Mouse (Mus musculus): ENCODE measurements around the gene Polr2l.

The Polr2l gene

GRCm38 (mm10) chr7:141475011-141475804, at the start of gene Polr2l, which contains the start of gene Tspan4:
TSS of gene Polr2l (minus strand) at chr7:141475132.
TSS of gene Tspan4 (plus strand) at chr7:141475240.
- DNase-seq (ENCODE audit: low read depth, low spot score): peak; percentile 94

- DNase-seq (ENCODE audit: low read depth, low spot score): no peak
These were observed 49.3 kb upstream of the Polr2l start for GRCm38 (mm10) chr7:141524271-141524670.

DNA sequence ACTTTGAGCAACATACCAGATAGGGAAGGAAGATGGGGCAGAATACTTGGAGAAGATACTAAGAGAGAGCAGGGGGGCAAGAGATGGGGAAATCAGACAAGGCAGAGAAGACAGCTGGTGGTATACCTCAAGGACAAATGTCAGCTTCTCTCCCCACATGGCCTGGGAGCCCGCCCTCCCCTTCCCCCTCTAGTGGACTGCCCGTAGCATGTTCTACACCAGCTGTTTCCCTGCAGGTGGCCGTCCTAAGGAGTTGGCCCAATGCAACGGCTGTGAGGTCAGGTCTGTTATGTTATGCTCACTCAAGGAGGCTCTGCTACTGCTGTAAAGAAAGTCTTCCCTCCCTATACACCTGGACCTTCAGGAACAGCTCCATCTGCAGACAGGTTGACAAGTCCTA, 48.1 kb upstream of the Polr2l start:
- DNase-seq (ENCODE audit: low read depth, low spot score): peak; percentile 20

DNA sequence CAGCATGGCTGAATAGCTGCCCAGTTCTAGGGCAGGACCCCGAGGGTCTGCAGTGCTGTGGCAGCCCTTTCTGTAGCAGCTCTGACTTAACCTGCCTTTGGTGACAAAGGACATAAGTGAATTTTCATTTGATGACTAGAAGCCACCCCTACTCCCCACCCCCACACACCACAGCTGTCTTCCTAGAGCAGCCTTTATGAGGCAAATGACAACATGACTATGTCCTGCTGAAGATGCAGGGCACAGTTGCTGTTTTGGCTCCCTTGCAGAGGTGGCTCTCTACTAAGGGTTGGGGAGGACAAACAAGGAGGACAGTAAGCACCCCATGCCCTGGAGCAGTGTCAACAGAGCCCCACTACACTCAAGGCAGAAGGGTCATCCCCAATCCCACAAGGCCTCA, 44.9 kb upstream of the Polr2l start:
- DNase-seq (ENCODE audit: low read depth, low spot score): no peak

DNA sequence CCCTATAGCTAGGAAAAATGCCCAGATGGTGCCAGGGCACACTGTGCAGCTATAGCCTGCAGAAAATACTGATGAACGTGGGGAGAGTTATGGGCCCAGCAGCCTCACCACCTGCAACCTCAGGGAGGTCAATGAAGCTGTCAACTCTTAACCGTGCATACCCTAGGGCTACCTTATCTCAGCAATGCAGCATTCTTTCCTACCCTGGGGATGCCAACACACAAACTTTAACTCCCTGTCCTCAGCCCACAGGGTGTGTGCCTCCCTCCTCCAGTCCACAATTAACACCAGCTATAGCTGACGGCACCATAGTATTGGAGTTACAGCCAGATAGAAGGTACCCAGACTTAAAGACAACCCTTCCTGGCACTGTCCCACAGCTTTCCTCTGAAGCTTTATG, 44.0 kb upstream of the Polr2l start:
- DNase-seq (ENCODE audit: low read depth, low spot score): no peak

DNA sequence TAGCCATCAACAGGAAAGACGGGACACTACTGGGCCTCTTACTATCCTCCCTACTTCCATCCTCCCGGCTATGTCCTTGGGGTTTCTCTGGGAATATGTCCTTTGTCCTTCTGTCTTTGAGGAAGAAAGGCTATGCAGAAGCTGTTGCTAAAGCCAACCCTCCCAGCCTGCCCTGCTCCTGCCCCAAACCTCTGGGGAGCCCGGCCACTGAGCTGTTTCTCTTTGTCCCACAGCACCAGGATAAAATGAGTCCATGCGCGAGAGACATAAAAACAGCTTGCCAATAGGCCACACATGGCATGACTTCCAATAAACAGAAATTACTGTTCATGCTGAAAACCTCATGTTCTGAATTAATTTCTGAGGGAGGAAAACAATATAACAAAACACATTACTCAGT, 43.4 kb upstream of the Polr2l start:
- DNase-seq (ENCODE audit: low read depth, low spot score): no peak

- no peak for DNase-seq (ENCODE audit: low read depth, low spot score)
These were observed 42.7 kb upstream of the Polr2l start for GRCm38 (mm10) chr7:141517638-141518037.

- no peak for DNase-seq (ENCODE audit: low read depth, low spot score)
These were observed 35.8 kb upstream of the Polr2l start for GRCm38 (mm10) chr7:141510681-141511191.

DNA sequence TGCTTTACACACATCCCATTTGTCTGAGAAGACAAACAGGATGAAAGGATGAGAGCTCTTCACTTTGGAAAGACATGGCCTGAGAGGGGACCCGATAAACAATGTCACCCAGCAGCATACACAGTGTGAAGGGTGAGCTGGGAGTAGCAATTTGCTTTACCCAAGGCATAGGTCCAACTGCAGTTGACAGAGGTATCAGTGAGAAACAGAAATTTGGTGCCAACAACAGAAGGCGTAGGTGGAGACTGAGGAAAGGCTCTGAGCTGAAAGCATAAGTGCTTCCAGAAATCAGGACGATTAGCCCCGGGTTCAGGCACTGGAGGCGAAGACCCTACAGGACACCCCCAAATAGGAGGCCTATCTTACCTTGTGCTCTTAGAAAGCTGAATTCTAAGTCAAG, 35.3 kb upstream of the Polr2l start:
- DNase-seq (ENCODE audit: low read depth, low spot score): no peak

DNA sequence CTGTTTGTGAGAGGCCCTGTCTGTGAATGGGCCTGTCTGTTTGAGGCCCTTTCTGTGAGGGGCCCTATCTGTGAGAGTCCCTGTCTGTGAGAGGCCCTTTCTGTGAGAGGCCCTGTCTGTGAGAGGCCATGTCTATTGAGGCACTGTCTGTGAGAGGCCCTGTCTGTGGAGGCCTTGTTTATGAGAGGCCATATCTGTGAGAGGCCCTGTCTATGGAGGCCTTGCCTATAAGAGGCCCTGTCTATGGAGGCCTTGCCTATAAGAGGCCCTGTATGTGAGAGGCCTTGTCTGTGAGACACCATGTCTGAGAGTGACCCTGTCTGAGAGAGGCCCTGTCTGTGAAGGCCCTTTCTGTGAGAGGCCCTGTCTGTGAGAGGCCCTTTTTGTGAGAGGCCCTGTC, 33.2 kb upstream of the Polr2l start:
- no peak for DNase-seq (ENCODE audit: low read depth, low spot score)

DNA sequence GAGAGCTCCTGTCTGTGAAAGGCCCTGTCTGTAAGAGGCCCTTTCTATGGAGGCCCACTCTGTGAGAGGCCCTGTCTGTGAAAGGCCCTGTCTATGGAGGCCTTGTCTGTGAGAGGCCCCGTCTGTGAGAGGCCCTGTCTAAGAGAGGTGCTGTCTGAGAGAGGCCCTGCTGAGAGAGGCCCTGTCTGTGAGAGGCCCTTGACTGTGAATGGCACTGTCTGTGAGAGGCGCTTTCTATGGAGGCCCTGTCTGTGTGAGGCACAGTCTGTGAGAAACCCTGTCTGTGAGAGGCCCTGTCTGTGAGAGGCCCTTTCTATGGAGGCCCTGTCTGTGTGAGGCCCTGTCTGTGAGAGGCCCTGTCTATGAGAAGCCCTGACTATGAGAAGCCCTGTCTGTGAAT, 31.3 kb upstream of the Polr2l start:
- no peak for DNase-seq (ENCODE audit: low read depth, low spot score)

- no peak for DNase-seq (ENCODE audit: low read depth, low spot score)
These were observed 27.6 kb upstream of the Polr2l start for GRCm38 (mm10) chr7:141502556-141502905.

DNA sequence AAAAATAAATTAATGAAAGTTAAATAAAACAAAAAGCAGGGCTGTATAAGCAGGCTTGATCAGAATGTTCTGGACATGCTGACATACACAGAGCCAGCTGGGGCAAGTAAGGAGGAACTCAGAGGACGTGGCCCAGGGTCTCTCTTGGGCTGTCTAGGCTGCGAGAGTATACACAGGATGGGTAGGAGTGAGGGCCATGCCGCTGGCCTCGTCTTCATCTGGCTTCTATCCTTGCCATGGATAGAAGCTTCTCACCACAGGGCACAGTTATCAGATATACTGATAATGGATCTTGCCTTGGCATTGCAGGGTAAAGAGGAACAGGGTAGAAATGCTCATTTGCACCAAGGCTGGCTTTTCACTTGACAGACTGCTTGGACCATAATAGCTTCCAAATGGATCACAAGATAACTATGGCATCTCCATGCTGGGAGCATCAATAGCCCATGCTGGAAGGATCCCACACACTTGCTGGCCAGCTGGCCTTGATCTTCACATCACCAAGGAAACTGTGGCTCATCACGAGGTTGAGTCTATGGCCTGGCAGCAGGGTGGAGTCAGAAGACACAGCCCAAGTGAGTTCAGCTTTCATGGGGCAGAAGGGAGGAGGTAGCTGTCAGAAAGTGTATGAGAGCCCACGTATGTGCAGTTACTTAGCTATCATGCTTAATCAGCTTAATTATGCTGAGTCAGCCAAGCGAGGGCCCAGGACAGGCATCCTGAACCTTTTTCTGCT, 27.1 kb upstream of the Polr2l start:
- no peak for DNase-seq (ENCODE audit: low read depth, low spot score)

DNA sequence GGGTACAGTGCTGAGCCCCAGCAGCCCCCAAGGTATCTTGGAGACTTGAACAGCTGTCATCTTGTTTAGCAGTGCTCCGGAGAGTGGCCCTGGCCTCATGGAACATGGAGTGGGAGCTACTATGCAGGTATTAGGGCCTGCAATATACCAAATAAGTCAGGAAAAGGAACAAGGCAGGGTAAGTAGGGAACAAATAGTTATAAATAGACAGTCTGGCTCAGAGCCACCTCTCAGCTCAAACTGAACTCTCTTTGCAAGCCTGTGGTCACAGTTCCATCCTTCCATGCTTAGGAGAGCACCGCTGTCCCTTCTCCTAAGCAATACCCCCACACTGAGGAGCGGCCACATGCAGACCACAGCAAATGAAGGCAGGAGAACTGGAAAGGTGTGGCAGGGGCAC, 22.7 kb upstream of the Polr2l start:
- no peak for DNase-seq (ENCODE audit: low read depth, low spot score)

DNA sequence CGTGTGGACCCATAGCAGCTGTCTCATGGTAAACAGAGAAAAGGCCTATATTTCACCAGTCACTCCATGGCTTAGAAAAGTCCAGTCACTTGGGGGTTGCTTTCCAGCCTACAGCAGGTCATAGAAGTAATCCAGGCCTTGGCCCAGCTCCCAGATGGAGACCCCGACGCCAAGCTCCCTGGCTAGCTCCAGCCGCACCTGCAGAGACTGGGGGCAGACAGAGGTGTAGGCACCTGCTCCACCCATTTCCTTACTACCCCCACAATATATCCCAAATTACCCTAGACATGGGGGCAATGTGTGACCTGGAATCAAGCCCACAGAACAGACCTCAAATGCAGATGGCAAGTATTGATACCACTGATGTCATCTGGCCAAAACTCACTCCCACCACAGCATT, 21.0 kb upstream of the Polr2l start:
- no peak for DNase-seq (ENCODE audit: low read depth, low spot score)

- no peak for DNase-seq (ENCODE audit: low read depth, low spot score)
These were observed 20.4 kb upstream of the Polr2l start for GRCm38 (mm10) chr7:141495379-141495778.

GRCm38 (mm10) chr7:141493729-141494128, 18.8 kb upstream of the Polr2l start:
- DNase-seq (ENCODE audit: low read depth, low spot score): no peak

DNA sequence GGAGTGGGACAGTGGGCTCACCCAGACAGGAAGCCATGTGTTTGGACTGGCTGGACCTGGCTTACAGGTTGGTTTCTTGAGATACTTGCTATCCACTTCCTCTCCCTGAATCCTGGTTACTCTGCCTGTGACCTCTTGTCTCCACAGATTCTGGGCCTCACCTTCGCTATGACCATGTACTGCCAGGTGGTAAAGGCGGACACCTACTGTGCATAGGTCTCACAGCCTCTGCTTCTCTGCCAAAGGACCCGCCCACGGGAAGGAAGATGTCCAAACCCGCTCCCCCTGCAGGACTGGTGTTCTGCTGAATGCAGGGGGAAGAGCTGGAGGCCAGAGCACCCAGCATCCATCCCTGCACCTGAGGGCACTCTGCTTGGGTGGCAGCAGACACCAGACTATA, 17.8 kb upstream of the Polr2l start:
- no peak for DNase-seq (ENCODE audit: low read depth, low spot score)

DNA sequence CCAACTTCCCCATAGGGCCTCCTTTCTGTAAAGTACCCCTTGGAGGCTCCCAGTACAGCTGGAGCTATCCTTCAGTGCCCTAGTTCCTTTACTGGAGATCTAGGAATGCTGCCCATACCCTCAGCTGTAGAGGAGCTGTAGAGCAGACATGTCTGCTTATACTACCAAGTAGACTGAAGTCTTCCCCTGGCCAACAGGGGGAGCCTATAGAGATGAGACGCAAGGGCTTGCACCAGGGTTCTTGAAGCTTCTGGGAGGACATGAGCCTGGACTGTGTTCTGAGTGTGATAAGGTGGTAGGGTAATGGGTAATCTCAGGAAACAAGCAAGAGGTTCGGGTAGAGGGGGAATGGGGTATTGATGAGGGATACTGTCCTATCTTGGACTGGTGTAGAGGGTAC, 16.2 kb upstream of the Polr2l start:
- DNase-seq (ENCODE audit: low read depth, low spot score): peak; percentile 46

- DNase-seq (ENCODE audit: low read depth, low spot score): no peak
These were observed 12.2 kb upstream of the Polr2l start for GRCm38 (mm10) chr7:141487141-141487540.

- DNase-seq (ENCODE audit: low read depth, low spot score): no peak
These were observed 11.3 kb upstream of the Polr2l start for GRCm38 (mm10) chr7:141486239-141486638.

DNA sequence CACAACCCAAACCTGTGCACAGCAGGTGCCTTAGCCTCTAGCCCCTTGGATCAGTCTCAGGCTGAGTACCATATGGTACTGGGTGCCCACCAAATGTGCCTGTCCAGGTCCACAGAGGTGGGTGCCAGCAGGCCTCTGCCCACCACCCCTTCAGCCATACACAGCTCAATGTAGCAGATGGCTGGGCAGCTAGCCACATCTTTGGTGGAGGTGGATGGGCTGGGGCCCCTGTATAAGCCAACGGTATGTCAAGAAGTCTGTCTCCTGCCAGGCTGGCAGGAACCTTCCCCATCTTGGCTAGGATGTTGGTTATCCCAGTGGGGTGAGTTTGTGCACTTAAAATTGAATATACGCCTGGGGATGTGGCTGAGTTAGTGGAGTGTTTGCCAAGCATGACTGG, 10.7 kb upstream of the Polr2l start:
- DNase-seq (ENCODE audit: low read depth, low spot score): no peak

DNA sequence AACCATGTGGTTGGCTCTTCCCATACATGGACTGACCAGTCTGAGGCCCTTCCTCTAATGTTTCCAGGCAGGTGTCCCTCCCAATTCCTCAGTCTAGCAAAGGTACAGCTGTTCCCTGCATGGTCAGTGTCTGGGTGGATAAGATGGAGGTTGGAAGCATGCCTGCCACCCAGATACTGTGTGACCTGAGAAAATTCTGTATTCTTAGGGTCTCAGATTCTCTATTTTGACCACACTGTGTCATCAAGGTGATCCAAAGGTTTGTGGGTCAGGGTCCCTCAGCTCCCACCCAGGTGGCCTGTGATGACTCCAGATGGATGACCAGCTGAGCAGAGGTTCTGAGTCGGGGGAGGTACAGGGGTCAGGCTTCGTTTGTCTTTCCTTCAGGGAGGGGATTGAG, 10.3 kb upstream of the Polr2l start:
- DNase-seq (ENCODE audit: low read depth, low spot score): no peak
